Mouse (Mus musculus) lung, adult 2 months (tissue): ENCODE data around the gene Araf.

Source experiments
- CTCF ChIP-seq: fragments of 200-500 bp; IDR thresholded peaks from 2 replicates; pipeline ENCODE4 v1.5.1; 2011; ENCODE audit warnings: mild to moderate bottlenecking, low read length, control low read depth; ENCODE audit not compliant: insufficient read depth
- POLR2A ChIP-seq: fragments of 200-500 bp; IDR thresholded peaks from 2 replicates; pipeline ENCODE4 v1.6.1; 2011; ENCODE audit warnings: low read depth, mild to moderate bottlenecking, control low read depth, low read length, borderline replicate concordance; ENCODE audit errors: extremely low read depth

DNA sequence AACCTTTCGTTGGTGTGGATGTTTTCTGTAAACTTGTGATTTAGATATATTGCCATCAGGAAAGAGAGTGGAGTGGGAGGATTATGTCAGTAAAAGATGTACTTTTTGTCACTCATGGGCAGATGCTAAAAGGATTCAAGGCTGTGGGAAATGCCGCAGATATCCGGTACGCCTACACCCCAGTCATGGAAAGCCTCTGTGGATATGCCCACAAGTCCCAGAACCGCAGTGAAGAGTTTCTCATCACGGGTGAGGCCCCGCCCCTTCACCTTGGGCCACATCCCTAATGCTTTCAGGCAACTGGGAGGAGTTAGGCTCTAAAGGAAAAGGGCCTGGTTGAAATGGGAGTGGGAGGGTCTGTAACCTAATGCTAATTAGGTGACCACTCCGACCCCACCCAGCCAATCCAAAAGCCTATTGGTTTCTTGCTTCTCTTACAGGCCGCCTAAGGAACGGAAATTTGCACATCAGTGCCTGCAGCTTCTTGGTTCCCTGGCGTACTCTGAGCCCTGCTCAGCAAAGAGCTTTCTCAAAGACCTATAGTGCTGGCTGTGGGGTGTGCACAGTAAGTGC is 75.4 kb downstream of the Araf start:
- no peak for TF ChIP-seq CTCF
- no peak for TF ChIP-seq POLR2A
